Mouse (Mus musculus): ENCODE results near the gene Zbtb46. TPM values are rescaled to one million over a fixed set of nuclear protein-coding genes. Genes with fewer than 3 reads are reported as not detected.

Zbtb46 gene
- polyA plus RNA-seq, 1 experiment from 2014 or later, result 2.1 TPM

GRCm38 (mm10) chr2:181494266-181494945 lies 35.2 kb upstream of the Zbtb46 start:
- no peak overlapping the region for H3K27ac ChIP-seq (ENCODE audit: low read depth, low read length)
- H3K4me3 ChIP-seq (ENCODE audit: low read depth, low read length), result no peak overlapping the region
- WGBS, result 81% methylated on average over 26 of the region's 26 CpGs
- no peak for ATAC-seq
- H3K9ac ChIP-seq (ENCODE audit: low read depth, low read length), result no peak overlapping the region
- no peaks in the 10 kb centered on the region for H3K36me3 ChIP-seq (ENCODE audit: control insufficient read depth, insufficient read depth)
- H3K9me3 ChIP-seq (ENCODE audit: control insufficient read depth), result no peaks in the 10 kb centered on the region
- no peak overlapping the region for H3K4me2 ChIP-seq (replicated peaks; ENCODE audit: low read depth)
- no peaks in the 10 kb centered on the region for H3K4me1 ChIP-seq (replicated peaks; ENCODE audit: control insufficient read depth, insufficient read depth, low read length)
- no peaks in the 10 kb centered on the region for H3K27me3 ChIP-seq (replicated peaks; ENCODE audit: control insufficient read depth, insufficient read depth, low read length)
- no peak for TF ChIP-seq CTCF (IDR thresholded peaks at IDR 0.05; ENCODE audit: low read depth)

- WGBS, result 84% methylated on average over 31 of the region's 31 CpGs
- no peak for ATAC-seq
- no peak within 1 kb of the TSS for H3K9ac ChIP-seq (ENCODE audit: low read depth, low read length)
- no peaks in the 10 kb centered on the region for H3K27me3 ChIP-seq (replicated peaks; ENCODE audit: control insufficient read depth, insufficient read depth, low read length)
- H3K4me3 ChIP-seq (ENCODE audit: low read depth, low read length), result no peak within 1 kb of the TSS
- no peaks in the 10 kb centered on the region for H3K4me1 ChIP-seq (replicated peaks; ENCODE audit: control insufficient read depth, insufficient read depth, low read length)
- no peaks in the 10 kb centered on the region for H3K36me3 ChIP-seq (ENCODE audit: control insufficient read depth, insufficient read depth)
- no peaks in the 10 kb centered on the region for H3K9me3 ChIP-seq (ENCODE audit: control insufficient read depth)
- no peak within 1 kb of the TSS for H3K27ac ChIP-seq (ENCODE audit: low read depth, low read length)
- H3K4me2 ChIP-seq (replicated peaks; ENCODE audit: low read depth), result no peak within 1 kb of the TSS
- no peak for TF ChIP-seq CTCF (IDR thresholded peaks at IDR 0.05; ENCODE audit: low read depth)
These were observed 34.1 kb upstream of the Zbtb46 start, which contains the start of gene Abhd16b for GRCm38 (mm10) chr2:181493156-181493927. TSS of gene Abhd16b (plus strand) at chr2:181493206.

- H3K27me3 ChIP-seq (replicated peaks; ENCODE audit: control insufficient read depth, insufficient read depth, low read length), result no peaks in the 10 kb centered on the region
- 48% methylated on average over 3 of the region's 3 CpGs for WGBS
These were observed 33.0 kb upstream of the Zbtb46 start for GRCm38 (mm10) chr2:181492206-181492605.

GRCm38 (mm10) chr2:181491432-181492205 lies 32.4 kb upstream of the Zbtb46 start:
- Histone ChIP-seq H3K9me3 (ENCODE audit: control insufficient read depth) (no peaks in the 10 kb centered on the region), H3K4me2 (replicated peaks; ENCODE audit: low read depth) (no peak overlapping the region), H3K4me1 (replicated peaks; ENCODE audit: control insufficient read depth, insufficient read depth, low read length) (no peaks in the 10 kb centered on the region), H3K27ac (ENCODE audit: low read depth, low read length) (no peak overlapping the region), H3K36me3 (ENCODE audit: control insufficient read depth, insufficient read depth) (no peaks in the 10 kb centered on the region), H3K4me3 (ENCODE audit: low read depth, low read length) (no peak overlapping the region), H3K9ac (ENCODE audit: low read depth, low read length) (no peak overlapping the region), H3K27me3 (replicated peaks; ENCODE audit: control insufficient read depth, insufficient read depth, low read length) (no peaks in the 10 kb centered on the region)
- no peak for TF ChIP-seq CTCF (IDR thresholded peaks at IDR 0.05; ENCODE audit: low read depth)
- ATAC-seq, result no peak
- WGBS, result 27% methylated on average over 7 of the region's 7 CpGs

More at GRCm38 (mm10) chr2:181492206-181492605, 33.0 kb upstream of the Zbtb46 start:
- no peak for ATAC-seq
- H3K4me2 ChIP-seq (replicated peaks; ENCODE audit: low read depth), result no peak overlapping the region
- no peak overlapping the region for H3K4me3 ChIP-seq (ENCODE audit: low read depth, low read length)
- no peaks in the 10 kb centered on the region for H3K9me3 ChIP-seq (ENCODE audit: control insufficient read depth)
- H3K4me1 ChIP-seq (replicated peaks; ENCODE audit: control insufficient read depth, insufficient read depth, low read length), result no peaks in the 10 kb centered on the region
- no peaks in the 10 kb centered on the region for H3K36me3 ChIP-seq (ENCODE audit: control insufficient read depth, insufficient read depth)
- H3K27ac ChIP-seq (ENCODE audit: low read depth, low read length), result no peak overlapping the region
- no peak overlapping the region for H3K9ac ChIP-seq (ENCODE audit: low read depth, low read length)
- TF ChIP-seq CTCF (IDR thresholded peaks at IDR 0.05; ENCODE audit: low read depth), result no peak

- ATAC-seq, result peak; percentile 32
- peak overlapping the region; percentile 46 for H3K27ac ChIP-seq (ENCODE audit: low read depth, low read length)
- no peak overlapping the region for H3K9ac ChIP-seq (ENCODE audit: low read depth, low read length)
- 24% methylated on average over 5 of the region's 5 CpGs for WGBS
- H3K4me3 ChIP-seq (ENCODE audit: low read depth, low read length), result no peak overlapping the region
- TF ChIP-seq CTCF (IDR thresholded peaks at IDR 0.05; ENCODE audit: low read depth), result no peak
- no peak overlapping the region for H3K4me2 ChIP-seq (replicated peaks; ENCODE audit: low read depth)
- no peaks in the 10 kb centered on the region for H3K9me3 ChIP-seq (ENCODE audit: control insufficient read depth)
- no peaks in the 10 kb centered on the region; the same call in 1 of the 2 replicates for H3K36me3 ChIP-seq (ENCODE audit: control insufficient read depth, insufficient read depth)
- H3K27me3 ChIP-seq (replicated peaks; ENCODE audit: control insufficient read depth, insufficient read depth, low read length), result no peaks in the 10 kb centered on the region; the same call in 1 of the 2 replicates
- H3K4me1 ChIP-seq (replicated peaks; ENCODE audit: control insufficient read depth, insufficient read depth, low read length), result 0 out of 2 replicates have a peak, but pooled peaks cover 3% of the 10 kb centered on the region
These were observed 28.4 kb upstream of the Zbtb46 start for GRCm38 (mm10) chr2:181487338-181488277.
